Mouse (Mus musculus): Measurements from ENCODE around the gene Spata13.

The Spata13 gene

DNA sequence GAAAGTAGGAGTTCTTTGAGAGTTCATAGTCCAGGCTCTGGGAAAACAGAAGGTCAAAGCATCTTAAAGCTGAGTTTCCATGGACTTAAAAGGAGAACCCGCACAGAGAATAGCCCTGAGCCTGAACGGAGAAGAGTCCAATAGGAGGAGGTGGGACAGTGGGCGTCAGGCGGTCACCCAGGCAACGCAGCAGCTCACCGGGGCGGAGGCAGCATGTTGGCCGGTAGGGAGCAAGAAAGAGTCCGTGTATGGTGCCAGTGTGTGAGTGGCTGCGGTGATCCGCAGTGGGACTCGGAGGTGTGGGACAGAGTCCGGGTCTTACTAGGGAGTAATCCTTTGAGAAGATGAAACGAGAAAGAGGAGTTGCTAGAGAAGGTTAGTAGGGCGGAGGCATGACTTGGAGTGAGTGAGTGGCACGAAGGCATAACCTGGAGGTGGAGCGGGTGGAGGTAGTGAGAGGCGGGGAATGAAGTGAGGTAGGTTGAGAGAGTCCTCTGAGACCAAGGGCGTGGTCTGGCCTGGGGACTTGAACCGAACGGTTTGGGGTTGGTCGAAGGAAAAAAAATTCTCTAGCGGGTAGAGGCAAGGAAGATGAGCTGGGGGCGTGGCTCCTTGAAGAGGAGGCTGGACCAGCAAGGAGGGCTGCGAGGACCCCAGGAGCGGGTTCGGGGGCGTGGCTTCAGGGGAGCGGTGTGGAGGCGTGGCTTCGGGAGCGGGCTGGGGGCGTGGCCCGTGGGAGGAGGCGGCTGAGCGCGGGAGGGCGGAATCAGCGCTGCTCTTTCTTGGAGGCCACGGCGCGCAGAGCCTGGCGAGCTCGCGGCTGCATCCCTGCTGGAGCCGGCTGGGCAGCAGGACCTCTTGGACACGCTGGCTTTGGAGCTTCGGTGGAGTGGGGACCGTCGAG lies at the start of gene Spata13:
Spata13 (plus strand) TSS at position 41 of the 904 bp plus-strand sequence.
- DNase-seq (ENCODE audit: extremely low spot score) = peak; percentile 99

GRCm38 (mm10) chr14:60586687-60587453 lies 46.9 kb upstream of the Spata13 start:
- peak; percentile 28 for DNase-seq (ENCODE audit: extremely low spot score)

DNA sequence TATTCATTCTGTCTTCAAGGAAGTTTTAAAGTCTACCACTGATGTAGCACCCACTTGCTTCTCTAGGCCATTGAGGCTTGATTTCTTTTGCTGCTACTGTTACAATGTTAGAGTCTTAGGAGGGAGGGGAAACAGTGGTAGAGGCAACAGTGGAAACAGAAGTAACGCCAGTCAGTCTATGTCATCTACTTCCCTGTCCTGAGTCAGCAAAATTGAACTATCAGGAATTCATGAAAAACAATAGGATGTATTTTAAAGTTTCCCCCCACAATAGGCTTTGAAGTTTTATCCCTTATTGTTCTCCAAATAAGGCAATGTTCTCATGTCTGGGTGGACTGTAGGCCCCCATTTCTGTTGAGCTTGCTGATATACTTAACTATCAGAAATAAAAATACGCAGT lies 44.8 kb upstream of the Spata13 start:
- no peak for DNase-seq (ENCODE audit: extremely low spot score)

DNA sequence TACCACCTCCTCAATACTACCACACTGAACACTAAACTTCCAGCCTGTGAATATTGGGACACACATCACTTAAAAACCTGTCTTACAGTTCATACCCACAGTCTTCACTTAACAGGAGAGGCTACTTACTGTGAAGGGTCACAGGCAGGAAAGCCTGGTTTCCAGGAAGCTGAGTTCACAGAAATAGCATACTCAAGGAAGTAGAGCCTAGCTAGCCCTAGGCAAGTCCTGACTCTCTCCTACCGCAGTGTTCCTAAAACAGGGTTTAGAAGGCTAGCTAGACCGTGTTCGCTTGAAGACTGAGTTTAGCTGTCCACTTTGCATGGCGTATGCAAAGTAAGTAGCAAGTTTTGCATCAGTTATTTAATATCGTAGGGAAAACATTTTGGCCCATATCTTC lies 41.5 kb upstream of the Spata13 start:
- DNase-seq (ENCODE audit: extremely low spot score) = no peak

GRCm38 (mm10) chr14:60592822-60593221 lies 41.0 kb upstream of the Spata13 start:
- DNase-seq (ENCODE audit: extremely low spot score) = no peak

DNA sequence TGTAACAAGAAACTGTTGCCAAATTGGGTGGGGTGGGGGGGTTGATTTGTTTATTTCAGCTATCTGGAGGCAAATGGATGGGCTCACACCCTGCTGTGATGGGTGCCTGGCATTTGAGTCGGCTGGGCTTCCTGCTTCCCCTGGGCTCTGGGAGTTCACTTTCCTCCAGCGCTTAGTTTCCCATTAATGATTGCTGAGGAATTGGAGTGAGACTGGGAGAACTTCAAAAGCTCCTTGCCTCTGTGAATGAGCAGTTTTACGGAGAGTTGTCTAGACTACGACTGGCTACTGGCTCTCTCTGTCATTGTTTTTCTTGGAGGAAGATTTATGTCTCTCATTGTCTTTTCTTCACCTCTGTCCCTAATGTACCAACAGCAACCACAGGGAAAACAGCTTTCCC lies 36.2 kb upstream of the Spata13 start:
- no peak for DNase-seq (ENCODE audit: extremely low spot score)

DNA sequence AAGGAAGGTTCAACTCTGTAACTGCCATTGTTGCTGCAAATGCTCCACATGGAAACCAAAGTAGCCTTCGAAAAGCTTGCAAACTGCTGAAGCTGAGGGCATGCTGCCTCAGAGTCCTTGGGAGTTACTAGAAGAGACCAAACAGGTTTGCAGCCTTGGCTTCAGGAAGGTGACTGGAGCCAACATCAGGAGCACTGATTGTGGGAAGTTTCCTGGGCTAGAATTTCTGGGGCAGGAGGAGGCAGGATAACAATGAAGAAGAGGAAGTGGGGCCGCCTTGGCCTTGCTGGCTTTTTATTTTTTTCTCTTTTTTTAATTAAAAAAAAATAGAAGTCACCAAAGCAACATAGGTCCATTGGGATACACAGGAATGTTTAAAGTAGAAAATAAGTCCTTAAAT lies 34.8 kb upstream of the Spata13 start:
- no peak for DNase-seq (ENCODE audit: extremely low spot score)

DNA sequence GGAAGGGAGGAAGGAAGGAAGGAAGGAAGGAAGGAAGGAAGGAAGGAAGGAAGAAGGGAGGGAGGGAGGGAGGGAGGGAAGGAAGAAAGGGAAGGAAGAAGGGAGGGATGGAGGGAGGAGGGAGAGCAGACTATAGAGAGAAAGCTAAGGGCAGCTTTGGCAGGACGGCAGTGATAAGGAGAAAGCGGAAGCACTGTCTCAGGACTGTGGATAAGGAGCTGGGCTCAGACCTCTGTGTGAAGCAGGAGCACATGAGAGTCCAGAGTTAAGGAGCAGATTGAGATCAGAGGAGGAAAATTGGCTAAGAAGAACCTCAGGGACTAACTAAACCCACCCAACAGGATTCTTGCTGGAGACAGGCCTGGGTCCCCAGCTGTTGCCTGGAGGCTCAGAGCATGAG lies 28.2 kb upstream of the Spata13 start:
- no peak for DNase-seq (ENCODE audit: extremely low spot score)

DNA sequence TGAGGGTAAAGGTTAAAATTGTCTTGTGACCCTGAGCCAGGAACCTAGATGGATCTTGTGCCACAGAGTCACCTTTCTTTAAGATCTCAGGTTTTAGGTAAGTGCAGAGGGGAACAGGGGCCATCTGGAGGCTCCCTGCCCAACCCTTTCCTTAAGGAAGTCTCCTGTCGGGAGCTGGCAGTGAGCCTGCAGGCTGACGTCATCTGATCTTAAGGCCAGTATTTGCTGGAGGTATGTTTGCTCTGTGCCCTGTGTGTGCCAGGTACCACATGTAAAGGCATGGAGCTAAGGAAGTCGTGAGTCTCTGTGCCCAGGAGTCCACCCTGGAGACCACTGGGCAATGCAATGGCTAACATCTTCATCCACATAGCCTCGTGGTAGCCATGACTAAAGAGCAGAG lies 27.6 kb upstream of the Spata13 start:
- DNase-seq (ENCODE audit: extremely low spot score) = no peak

GRCm38 (mm10) chr14:60607743-60608142 lies 26.1 kb upstream of the Spata13 start:
- DNase-seq (ENCODE audit: extremely low spot score) = no peak

DNA sequence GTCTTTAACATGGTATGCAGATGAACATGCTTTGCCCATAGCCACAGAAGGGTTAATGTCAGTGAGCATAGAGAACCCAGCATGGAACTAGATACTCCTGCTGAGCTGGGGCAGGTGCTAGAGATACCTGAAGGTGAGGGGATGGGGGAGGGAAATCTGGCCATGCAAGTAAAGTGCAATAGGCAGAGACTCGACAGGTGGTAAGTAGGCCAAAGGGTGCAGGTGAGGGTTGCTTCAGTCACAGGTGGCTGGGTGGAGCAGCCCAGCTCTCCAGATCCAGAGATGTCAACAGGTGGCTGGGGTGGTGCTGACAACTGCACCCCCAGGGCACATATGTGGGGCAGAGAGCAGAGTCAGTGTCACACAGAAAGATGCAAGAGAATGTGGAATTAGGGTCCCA lies 24.6 kb upstream of the Spata13 start:
- DNase-seq (ENCODE audit: extremely low spot score) = no peak

DNA sequence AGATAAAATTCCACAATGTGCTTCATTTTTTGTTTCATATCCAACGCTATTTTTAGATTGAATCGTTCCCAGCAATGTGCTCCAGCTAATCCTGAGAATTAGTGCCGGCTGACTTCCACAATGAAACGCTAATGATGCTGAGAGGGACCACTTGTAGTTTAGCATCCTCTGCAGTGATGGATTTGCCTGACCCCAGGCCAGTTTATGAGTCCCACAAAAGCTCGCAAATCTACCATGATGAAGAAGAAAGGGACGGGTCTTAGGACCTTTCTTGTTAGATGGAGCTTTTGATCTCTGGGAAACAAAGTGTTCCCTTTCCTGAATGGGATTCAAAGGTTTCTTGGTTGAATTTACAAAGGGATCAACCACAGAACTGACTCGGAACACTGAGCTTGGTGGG lies 21.1 kb upstream of the Spata13 start:
- peak; percentile 43 for DNase-seq (ENCODE audit: extremely low spot score)

- DNase-seq (ENCODE audit: extremely low spot score) = no peak
Observed at GRCm38 (mm10) chr14:60621076-60621475, 12.7 kb upstream of the Spata13 start.

GRCm38 (mm10) chr14:60625486-60625885 lies 8.3 kb upstream of the Spata13 start:
- DNase-seq (ENCODE audit: extremely low spot score) = no peak

GRCm38 (mm10) chr14:60629887-60630460 lies 3.8 kb upstream of the Spata13 start:
- DNase-seq (ENCODE audit: extremely low spot score) = no peak

DNA sequence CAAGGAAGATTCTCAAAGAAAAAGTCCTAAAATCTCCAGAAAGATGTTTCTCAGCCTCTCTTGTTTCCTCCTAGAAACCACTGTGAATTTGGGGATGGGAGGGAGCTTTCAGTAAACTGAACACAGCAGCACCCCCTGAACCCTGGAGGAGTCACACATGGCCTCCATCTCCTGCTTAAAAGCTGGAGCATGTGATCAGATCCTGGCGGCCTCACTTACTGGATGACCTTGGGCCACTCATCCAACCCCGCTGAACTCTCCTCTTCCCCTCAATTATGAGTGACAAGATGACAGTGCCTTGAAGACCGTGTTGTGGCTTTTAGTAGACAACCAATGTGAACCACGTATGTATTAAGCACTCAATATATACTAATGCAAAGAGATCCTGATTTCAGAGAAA lies 2.8 kb upstream of the Spata13 start:
- DNase-seq (ENCODE audit: extremely low spot score) = no peak

DNA sequence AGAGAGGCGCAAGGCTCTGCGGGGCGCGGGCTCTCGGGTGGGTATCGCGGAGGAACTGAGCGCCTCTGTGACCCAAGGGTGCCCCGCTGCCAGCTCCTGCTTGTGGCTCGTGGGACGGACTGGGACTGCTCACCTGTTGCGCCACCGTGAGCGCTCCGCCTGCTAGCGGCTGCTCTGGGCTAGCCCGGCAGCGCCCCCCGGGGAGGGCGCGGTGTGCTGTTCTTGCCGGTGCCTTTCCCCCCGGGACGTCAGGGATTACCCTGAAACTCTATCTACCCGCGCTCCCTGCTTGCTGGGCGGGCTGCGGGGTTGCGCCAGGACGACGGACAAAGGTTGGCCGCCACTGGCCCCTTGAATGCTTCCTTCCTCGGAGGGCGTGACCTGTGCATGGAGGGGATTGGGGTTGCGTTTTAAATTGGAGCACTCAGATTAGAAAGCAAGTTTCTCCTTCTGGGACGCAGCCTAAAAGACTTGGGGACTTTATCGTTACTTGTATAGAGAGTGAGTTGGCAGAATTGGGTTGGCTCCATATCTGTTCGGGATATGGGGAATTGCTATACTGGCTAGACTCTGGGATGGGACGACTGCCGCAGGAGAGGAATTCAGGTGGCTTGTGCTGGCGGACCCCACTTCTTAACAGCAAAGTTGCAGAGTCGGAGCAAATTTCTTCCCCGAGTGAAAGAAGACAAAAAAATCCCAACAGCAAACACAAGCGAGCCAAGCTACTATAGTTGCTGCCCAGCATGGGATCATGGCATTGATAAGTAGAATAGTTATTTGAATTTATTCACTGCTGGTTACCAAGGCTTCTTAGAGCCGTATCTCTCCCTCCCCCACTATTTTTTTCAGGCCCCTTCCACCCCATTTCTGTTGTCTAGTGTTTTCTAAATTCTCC lies 1.3 kb downstream of the Spata13 start:
- DNase-seq (ENCODE audit: extremely low spot score) = no peak

- peak; percentile 54 for DNase-seq (ENCODE audit: extremely low spot score)
Observed at GRCm38 (mm10) chr14:60635911-60636607, 2.3 kb downstream of the Spata13 start.

GRCm38 (mm10) chr14:60636608-60636980 lies 2.8 kb downstream of the Spata13 start:
- no peak for DNase-seq (ENCODE audit: extremely low spot score)

- DNase-seq (ENCODE audit: extremely low spot score) = no peak
Observed at GRCm38 (mm10) chr14:60636996-60637395, 3.2 kb downstream of the Spata13 start.

GRCm38 (mm10) chr14:60638159-60638558 lies 4.4 kb downstream of the Spata13 start:
- no peak for DNase-seq (ENCODE audit: extremely low spot score)

All from embryo, embryonic 9.5 days (tissue).